Mouse (Mus musculus): Measurements from ENCODE around the gene Nfib. TPM values are rescaled to one million over a fixed set of nuclear protein-coding genes. Genes with fewer than 3 reads are reported as not detected.
A peak's percentile ranks its signal among the peaks of the same experiment; 100 is the strongest.

Nfib gene
- 31.8 and 36.0 TPM in 2 replicates for polyA plus RNA-seq (2014; fragmentation: Nextera tagmentation; extraction: Ambion mirVana)

GRCm38 (mm10) chr4:82704841-82705794 is at the start of gene Nfib:
TSS of gene Nfib (minus strand) at chr4:82705750.
- DNase-seq (ENCODE audit: low spot score) (no peak), ATAC-seq (ENCODE audit: insufficient number of reproducible peaks, low FRiP score, low TSS enrichment, low read depth) (no peak; the same call in 1 of the 2 replicates)
- Histone ChIP-seq H3K4me1 (ENCODE audit: control insufficient read depth, insufficient read depth, low read length) (peaks cover 21% of the 10 kb centered on the region; the same call in 1 of the 2 replicates), H3K4me2 (ENCODE audit: low read depth, severe bottlenecking) (no peak within 1 kb of the TSS), H3K27me3 (ENCODE audit: control insufficient read depth, insufficient read depth, low read length) (no peaks in the 10 kb centered on the region), H3K27ac (replicated peaks; ENCODE audit: low read depth, low read length) (no peak within 1 kb of the TSS), H3K9me3 (ENCODE audit: control insufficient read depth, low read length) (no peaks in the 10 kb centered on the region), H3K9ac (ENCODE audit: low read length) (no peak within 1 kb of the TSS), H3K36me3 (ENCODE audit: control insufficient read depth, insufficient read depth, low read length) (no peaks in the 10 kb centered on the region), H3K4me3 (ENCODE audit: low read depth, low read length) (no peak within 1 kb of the TSS)
- 65% methylated on average over 23 of the region's 23 CpGs for WGBS

GRCm38 (mm10) chr4:82735764-82736163 is 30.2 kb upstream of the Nfib start:
- Histone ChIP-seq H3K4me1 (ENCODE audit: control insufficient read depth, insufficient read depth, low read length) (peaks cover 3% of the 10 kb centered on the region; the same call in 1 of the 2 replicates), H3K4me2 (ENCODE audit: low read depth, severe bottlenecking) (no peak overlapping the region), H3K9ac (ENCODE audit: low read length) (no peak overlapping the region), H3K36me3 (ENCODE audit: control insufficient read depth, insufficient read depth, low read length) (no peaks in the 10 kb centered on the region), H3K9me3 (ENCODE audit: control insufficient read depth, low read length) (no peaks in the 10 kb centered on the region), H3K27ac (replicated peaks; ENCODE audit: low read depth, low read length) (no peak overlapping the region), H3K4me3 (ENCODE audit: low read depth, low read length) (no peak overlapping the region), H3K27me3 (ENCODE audit: control insufficient read depth, insufficient read depth, low read length) (no peaks in the 10 kb centered on the region)
- no peak for ATAC-seq (ENCODE audit: insufficient number of reproducible peaks, low FRiP score, low TSS enrichment, low read depth)
- WGBS: 81% methylated on average over 5 of the region's 5 CpGs
- DNase-seq (ENCODE audit: low spot score): no peak

- Histone ChIP-seq H3K4me2 (ENCODE audit: low read depth, severe bottlenecking) (no peak overlapping the region), H3K4me3 (ENCODE audit: low read depth, low read length) (no peak overlapping the region), H3K9me3 (ENCODE audit: control insufficient read depth, low read length) (no peaks in the 10 kb centered on the region), H3K9ac (ENCODE audit: low read length) (no peak overlapping the region), H3K4me1 (ENCODE audit: control insufficient read depth, insufficient read depth, low read length) (peaks cover 3% of the 10 kb centered on the region; the same call in 1 of the 2 replicates), H3K36me3 (ENCODE audit: control insufficient read depth, insufficient read depth, low read length) (no peaks in the 10 kb centered on the region), H3K27me3 (ENCODE audit: control insufficient read depth, insufficient read depth, low read length) (no peaks in the 10 kb centered on the region), H3K27ac (replicated peaks; ENCODE audit: low read depth, low read length) (0 out of 2 replicates have a peak overlapping the region, but pooled peaks have one; percentile 18)
- no peak for ATAC-seq (ENCODE audit: insufficient number of reproducible peaks, low FRiP score, low TSS enrichment, low read depth)
- WGBS: 67% methylated on average over 22 of the region's 22 CpGs
- peak; percentile 25 for DNase-seq (ENCODE audit: low spot score)
Observed at GRCm38 (mm10) chr4:82734765-82735481, 29.4 kb upstream of the Nfib start.

GRCm38 (mm10) chr4:82734348-82734747 is 28.8 kb upstream of the Nfib start:
- DNase-seq (ENCODE audit: low spot score) (no peak), ATAC-seq (ENCODE audit: insufficient number of reproducible peaks, low FRiP score, low TSS enrichment, low read depth) (no peak)
- H3K27ac ChIP-seq (replicated peaks; ENCODE audit: low read depth, low read length): no peak overlapping the region
- H3K9ac ChIP-seq (ENCODE audit: low read length): no peak overlapping the region
- H3K27me3 ChIP-seq (ENCODE audit: control insufficient read depth, insufficient read depth, low read length): no peaks in the 10 kb centered on the region
- no peak overlapping the region for H3K4me3 ChIP-seq (ENCODE audit: low read depth, low read length)
- WGBS: 64% methylated on average over 5 of the region's 5 CpGs
- no peaks in the 10 kb centered on the region for H3K9me3 ChIP-seq (ENCODE audit: control insufficient read depth, low read length)
- H3K36me3 ChIP-seq (ENCODE audit: control insufficient read depth, insufficient read depth, low read length): no peaks in the 10 kb centered on the region
- no peak overlapping the region for H3K4me2 ChIP-seq (ENCODE audit: low read depth, severe bottlenecking)
- H3K4me1 ChIP-seq (ENCODE audit: control insufficient read depth, insufficient read depth, low read length): peaks cover 3% of the 10 kb centered on the region; the same call in 1 of the 2 replicates

GRCm38 (mm10) chr4:82733636-82734035 is 28.1 kb upstream of the Nfib start:
- H3K4me1 ChIP-seq (ENCODE audit: control insufficient read depth, insufficient read depth, low read length): peaks cover 3% of the 10 kb centered on the region; the same call in 1 of the 2 replicates
- H3K27me3 ChIP-seq (ENCODE audit: control insufficient read depth, insufficient read depth, low read length): no peaks in the 10 kb centered on the region
- H3K4me3 ChIP-seq (ENCODE audit: low read depth, low read length): no peak overlapping the region
- no peak for ATAC-seq (ENCODE audit: insufficient number of reproducible peaks, low FRiP score, low TSS enrichment, low read depth)
- H3K27ac ChIP-seq (replicated peaks; ENCODE audit: low read depth, low read length): no peak overlapping the region
- no peaks in the 10 kb centered on the region for H3K9me3 ChIP-seq (ENCODE audit: control insufficient read depth, low read length)
- no peak overlapping the region for H3K9ac ChIP-seq (ENCODE audit: low read length)
- WGBS: 85% methylated on average over 3 of the region's 3 CpGs
- H3K36me3 ChIP-seq (ENCODE audit: control insufficient read depth, insufficient read depth, low read length): no peaks in the 10 kb centered on the region
- DNase-seq (ENCODE audit: low spot score): no peak
- no peak overlapping the region for H3K4me2 ChIP-seq (ENCODE audit: low read depth, severe bottlenecking)

- Histone ChIP-seq H3K4me3 (ENCODE audit: low read depth, low read length) (no peak overlapping the region), H3K9ac (ENCODE audit: low read length) (no peak overlapping the region), H3K4me2 (ENCODE audit: low read depth, severe bottlenecking) (no peak overlapping the region), H3K27me3 (ENCODE audit: control insufficient read depth, insufficient read depth, low read length) (no peaks in the 10 kb centered on the region), H3K27ac (replicated peaks; ENCODE audit: low read depth, low read length) (no peak overlapping the region), H3K4me1 (ENCODE audit: control insufficient read depth, insufficient read depth, low read length) (peaks cover 3% of the 10 kb centered on the region; the same call in 1 of the 2 replicates), H3K9me3 (ENCODE audit: control insufficient read depth, low read length) (no peaks in the 10 kb centered on the region), H3K36me3 (ENCODE audit: control insufficient read depth, insufficient read depth, low read length) (no peaks in the 10 kb centered on the region)
- DNase-seq (ENCODE audit: low spot score) (no peak), ATAC-seq (ENCODE audit: insufficient number of reproducible peaks, low FRiP score, low TSS enrichment, low read depth) (no peak)
- 69% methylated on average over 5 of the region's 5 CpGs for WGBS
Observed at GRCm38 (mm10) chr4:82730248-82730887, 24.8 kb upstream of the Nfib start.

- H3K27ac ChIP-seq (replicated peaks; ENCODE audit: low read depth, low read length): no peak overlapping the region
Observed at GRCm38 (mm10) chr4:82724058-82724457, 18.5 kb upstream of the Nfib start.

GRCm38 (mm10) chr4:82723048-82723447 is 17.5 kb upstream of the Nfib start:
- no peak for ATAC-seq (ENCODE audit: insufficient number of reproducible peaks, low FRiP score, low TSS enrichment, low read depth)

More at GRCm38 (mm10) chr4:82724058-82724457, 18.5 kb upstream of the Nfib start:
- DNase-seq (ENCODE audit: low spot score) (no peak), ATAC-seq (ENCODE audit: insufficient number of reproducible peaks, low FRiP score, low TSS enrichment, low read depth) (no peak)
- Histone ChIP-seq H3K27me3 (ENCODE audit: control insufficient read depth, insufficient read depth, low read length) (no peaks in the 10 kb centered on the region), H3K4me3 (ENCODE audit: low read depth, low read length) (no peak overlapping the region), H3K9me3 (ENCODE audit: control insufficient read depth, low read length) (no peaks in the 10 kb centered on the region; the same call in 1 of the 2 replicates), H3K36me3 (ENCODE audit: control insufficient read depth, insufficient read depth, low read length) (no peaks in the 10 kb centered on the region), H3K4me2 (ENCODE audit: low read depth, severe bottlenecking) (no peak overlapping the region), H3K9ac (ENCODE audit: low read length) (no peak overlapping the region), H3K4me1 (ENCODE audit: control insufficient read depth, insufficient read depth, low read length) (no peaks in the 10 kb centered on the region)
- WGBS: 68% methylated on average over 10 of the region's 10 CpGs

More at GRCm38 (mm10) chr4:82723048-82723447, 17.5 kb upstream of the Nfib start:
- Histone ChIP-seq H3K9ac (ENCODE audit: low read length) (no peak overlapping the region), H3K27me3 (ENCODE audit: control insufficient read depth, insufficient read depth, low read length) (no peaks in the 10 kb centered on the region), H3K4me2 (ENCODE audit: low read depth, severe bottlenecking) (no peak overlapping the region), H3K36me3 (ENCODE audit: control insufficient read depth, insufficient read depth, low read length) (no peaks in the 10 kb centered on the region), H3K4me1 (ENCODE audit: control insufficient read depth, insufficient read depth, low read length) (no peaks in the 10 kb centered on the region), H3K4me3 (ENCODE audit: low read depth, low read length) (no peak overlapping the region), H3K27ac (replicated peaks; ENCODE audit: low read depth, low read length) (no peak overlapping the region), H3K9me3 (ENCODE audit: control insufficient read depth, low read length) (no peaks in the 10 kb centered on the region; the same call in 1 of the 2 replicates)
- DNase-seq (ENCODE audit: low spot score): no peak
- WGBS: 81% methylated on average over 8 of the region's 8 CpGs

All from limb, embryonic 11.5 days (tissue).